Mouse (Mus musculus): ENCODE measurements around the gene Kng1. TPM values are rescaled to one million over a fixed set of nuclear protein-coding genes. Genes with fewer than 3 reads are reported as not detected.
A peak's percentile ranks its signal among the peaks of the same experiment; 100 is the strongest.
"Not testable (repeated sequence)": the region's sequence is repeated elsewhere in the genome, so short reads cannot be mapped to it uniquely, and the experiment has no call there.

Kng1 gene
- total and polyA plus RNA-seq, 3 experiments: not detected

DNA sequence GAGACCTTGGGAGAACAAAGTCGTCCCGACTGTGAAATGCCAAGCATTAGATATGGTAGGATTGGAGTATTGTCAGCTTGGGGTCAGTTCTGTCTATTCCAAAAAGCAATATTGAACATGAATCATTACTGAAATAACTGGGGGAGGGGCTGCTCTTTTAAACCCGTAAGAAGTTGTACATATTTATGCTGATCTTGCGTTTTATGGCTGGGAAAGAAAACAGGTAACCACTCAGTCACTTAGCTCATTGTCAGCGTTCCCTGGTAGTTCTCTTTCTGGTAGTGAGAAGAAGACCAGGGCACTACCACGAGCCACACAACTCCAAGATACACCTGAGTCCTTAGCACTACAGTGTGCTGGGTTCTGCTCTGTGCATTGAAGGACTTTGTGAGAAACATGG lies 19.9 kb downstream of the Kng1 start:
- H3K79me2 ChIP-seq (replicated peaks; ENCODE audit: control insufficient read depth, extremely low read depth, insufficient read depth, poor library complexity, severe bottlenecking); dilution Hi-C loops (cut with MboI; ENCODE audit: extremely low pct_ligation_motif_present, extremely low pct_unique_long_range_greater_than_20kb, low sequenced_read_pairs); H3K9me3 ChIP-seq (replicated peaks; ENCODE audit: low read length); H3K27me3 ChIP-seq (replicated peaks); H3K27ac ChIP-seq (ENCODE audit: insufficient read depth, low read depth); H3K9ac ChIP-seq (ENCODE audit: insufficient read depth, low read depth); in situ Hi-C loops (cut with MboI; ENCODE audit: low pct_ligation_motif_present, low pct_unique_long_range_greater_than_20kb, low sequenced_read_pairs); DNase-seq (ENCODE audit: extremely low read depth); H3K36me3 ChIP-seq (replicated peaks in 1 of 2; ENCODE audit: control insufficient read depth in 1 of 2, insufficient read depth in 1 of 2, low read length in 1 of 2); H3K4me1 ChIP-seq (ENCODE audit: control insufficient read depth in 1 of 2, insufficient read depth in 2 of 2); H3K4me2 ChIP-seq (ENCODE audit: insufficient read depth, low read depth, poor library complexity, severe bottlenecking); H3K4me3 ChIP-seq (replicated peaks in 1 of 3; ENCODE audit: low read depth in 2 of 3, low read length in 2 of 3, poor library complexity in 1 of 3): not testable (repeated sequence)
- peak; percentile 83 for TF ChIP-seq MAFK (IDR thresholded peaks at IDR 0.05; ENCODE audit: insufficient replicate concordance, low read length)

DNA sequence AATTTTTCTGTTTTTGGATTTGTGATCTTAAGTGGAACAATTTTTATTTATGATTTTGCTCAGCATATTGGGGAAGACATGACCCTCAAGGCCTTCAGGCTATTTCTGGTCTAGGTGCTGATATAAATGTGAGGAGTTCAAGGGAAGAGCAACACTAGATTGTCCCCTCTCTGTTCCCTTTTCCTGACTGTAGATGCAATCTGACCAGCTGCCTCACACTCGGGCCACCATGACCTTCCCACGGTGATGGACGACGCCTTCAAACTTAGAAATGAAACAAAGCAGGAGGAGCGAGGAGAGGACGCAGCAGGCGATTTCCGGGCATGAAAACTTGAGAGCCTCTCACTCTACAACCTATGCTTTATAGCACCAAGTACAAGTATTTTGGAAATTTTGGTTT lies 29.5 kb downstream of the Kng1 start:
- H3K27me3 ChIP-seq (replicated peaks); H3K4me1 ChIP-seq (ENCODE audit: control insufficient read depth in 1 of 2, insufficient read depth in 2 of 2); H3K4me3 ChIP-seq (replicated peaks in 1 of 3; ENCODE audit: low read depth in 2 of 3, low read length in 2 of 3, poor library complexity in 1 of 3); H3K9ac ChIP-seq (ENCODE audit: insufficient read depth, low read depth); H3K9me3 ChIP-seq (replicated peaks; ENCODE audit: low read length); H3K27ac ChIP-seq (ENCODE audit: insufficient read depth, low read depth); H3K4me2 ChIP-seq (ENCODE audit: insufficient read depth, low read depth, poor library complexity, severe bottlenecking); H3K36me3 ChIP-seq (replicated peaks in 1 of 2; ENCODE audit: control insufficient read depth in 1 of 2, insufficient read depth in 1 of 2, low read length in 1 of 2); H3K79me2 ChIP-seq (replicated peaks; ENCODE audit: control insufficient read depth, extremely low read depth, insufficient read depth, poor library complexity, severe bottlenecking); dilution Hi-C loops (cut with MboI; ENCODE audit: extremely low pct_ligation_motif_present, extremely low pct_unique_long_range_greater_than_20kb, low sequenced_read_pairs); DNase-seq (ENCODE audit: extremely low read depth); in situ Hi-C loops (cut with MboI; ENCODE audit: low pct_ligation_motif_present, low pct_unique_long_range_greater_than_20kb, low sequenced_read_pairs): not testable (repeated sequence)

DNA sequence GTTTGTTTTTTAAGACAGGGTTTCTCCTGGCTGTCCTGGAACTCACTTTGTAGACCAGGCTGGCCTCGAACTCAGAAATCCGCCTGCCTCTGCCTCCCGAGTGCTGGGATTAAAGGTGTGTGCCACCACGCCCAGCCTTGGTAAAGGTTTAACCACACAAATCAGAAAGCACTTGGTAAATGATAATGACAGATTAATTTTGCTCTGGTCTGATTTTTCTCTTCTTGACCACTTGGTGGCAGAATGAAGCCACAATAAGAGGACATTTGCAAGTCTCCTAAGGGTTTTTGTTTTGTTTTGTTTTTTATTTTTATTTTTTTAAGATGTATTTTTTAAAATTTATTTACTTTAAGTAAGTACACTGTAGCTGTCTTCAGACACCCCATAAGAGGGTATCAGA lies 30.0 kb downstream of the Kng1 start:
- H3K27ac ChIP-seq (ENCODE audit: insufficient read depth, low read depth); dilution Hi-C loops (cut with MboI; ENCODE audit: extremely low pct_ligation_motif_present, extremely low pct_unique_long_range_greater_than_20kb, low sequenced_read_pairs); H3K4me1 ChIP-seq (ENCODE audit: control insufficient read depth in 1 of 2, insufficient read depth in 2 of 2); H3K4me3 ChIP-seq (replicated peaks in 1 of 3; ENCODE audit: low read depth in 2 of 3, low read length in 2 of 3, poor library complexity in 1 of 3); H3K4me2 ChIP-seq (ENCODE audit: insufficient read depth, low read depth, poor library complexity, severe bottlenecking); H3K27me3 ChIP-seq (replicated peaks); H3K79me2 ChIP-seq (replicated peaks; ENCODE audit: control insufficient read depth, extremely low read depth, insufficient read depth, poor library complexity, severe bottlenecking); H3K9ac ChIP-seq (ENCODE audit: insufficient read depth, low read depth); H3K9me3 ChIP-seq (replicated peaks; ENCODE audit: low read length); DNase-seq (ENCODE audit: extremely low read depth); in situ Hi-C loops (cut with MboI; ENCODE audit: low pct_ligation_motif_present, low pct_unique_long_range_greater_than_20kb, low sequenced_read_pairs); H3K36me3 ChIP-seq (replicated peaks in 1 of 2; ENCODE audit: control insufficient read depth in 1 of 2, insufficient read depth in 1 of 2, low read length in 1 of 2): not testable (repeated sequence)
- TF ChIP-seq RAD21 (IDR thresholded peaks at IDR 0.05; ENCODE audit: low read depth, low read length): peak; percentile 86
- peak; percentile 55; the same call in 1 of the 2 replicates for TF ChIP-seq JUND (conservative IDR thresholded peaks at IDR 0.05; ENCODE audit: low read depth, low read length)
- TF ChIP-seq CTCF (conservative IDR thresholded peaks at IDR 0.05 in 1 of 2, IDR thresholded peaks at IDR 0.05 in 1 of 2; ENCODE audit: low read depth in 2 of 2, low read length in 2 of 2): peak in 1 of 2 experiments; percentile 79; a peak in 3 of 4 replicates
- peak; percentile 71 for TF ChIP-seq SMC3 (IDR thresholded peaks at IDR 0.05; ENCODE audit: low read depth, low read length)
- 0 out of 2 replicates have a peak, but pooled peaks have one; percentile 53 for TF ChIP-seq MYC (IDR thresholded peaks at IDR 0.05; ENCODE audit: low read depth, low read length)
- TF ChIP-seq ZC3H11A (IDR thresholded peaks at IDR 0.05; ENCODE audit: low read depth, low read length): peak; percentile 53

DNA sequence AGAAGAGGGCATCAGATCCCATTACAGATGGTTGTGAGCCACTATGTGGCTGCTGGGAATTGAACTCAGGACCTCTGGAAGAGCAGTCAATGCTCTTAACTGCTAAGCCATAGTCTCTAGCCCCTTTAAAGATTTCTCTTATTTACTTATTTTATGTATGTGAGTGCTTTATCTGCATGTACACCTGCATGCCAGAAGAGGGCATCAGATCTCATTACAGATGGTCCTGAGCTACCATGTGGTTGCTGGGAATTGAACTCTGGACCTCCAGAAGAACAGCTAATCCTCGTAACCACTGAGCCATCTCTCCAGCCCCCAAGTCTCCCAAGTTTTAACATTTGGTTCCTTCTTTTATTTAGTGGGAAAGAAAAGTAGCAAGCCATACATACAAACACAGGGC lies 30.8 kb downstream of the Kng1 start:
- DNase-seq (ENCODE audit: extremely low read depth); H3K4me2 ChIP-seq (ENCODE audit: insufficient read depth, low read depth, poor library complexity, severe bottlenecking); H3K36me3 ChIP-seq (replicated peaks in 1 of 2; ENCODE audit: control insufficient read depth in 1 of 2, insufficient read depth in 1 of 2, low read length in 1 of 2); dilution Hi-C loops (cut with MboI; ENCODE audit: extremely low pct_ligation_motif_present, extremely low pct_unique_long_range_greater_than_20kb, low sequenced_read_pairs); H3K4me3 ChIP-seq (replicated peaks in 1 of 3; ENCODE audit: low read depth in 2 of 3, low read length in 2 of 3, poor library complexity in 1 of 3); in situ Hi-C loops (cut with MboI; ENCODE audit: low pct_ligation_motif_present, low pct_unique_long_range_greater_than_20kb, low sequenced_read_pairs); H3K9me3 ChIP-seq (replicated peaks; ENCODE audit: low read length); H3K9ac ChIP-seq (ENCODE audit: insufficient read depth, low read depth); H3K27ac ChIP-seq (ENCODE audit: insufficient read depth, low read depth); H3K79me2 ChIP-seq (replicated peaks; ENCODE audit: control insufficient read depth, extremely low read depth, insufficient read depth, poor library complexity, severe bottlenecking); H3K4me1 ChIP-seq (ENCODE audit: control insufficient read depth in 1 of 2, insufficient read depth in 2 of 2); H3K27me3 ChIP-seq (replicated peaks): not testable (repeated sequence)
- peak in 1 of 2 experiments; percentile 51; a peak in 2 of 4 replicates for TF ChIP-seq CTCF (conservative IDR thresholded peaks at IDR 0.05 in 1 of 2, IDR thresholded peaks at IDR 0.05 in 1 of 2; ENCODE audit: low read depth in 2 of 2, low read length in 2 of 2)
- TF ChIP-seq MYC (IDR thresholded peaks at IDR 0.05; ENCODE audit: low read depth, low read length): peak; percentile 81; the same call in 1 of the 2 replicates
- peak; percentile 44 for TF ChIP-seq SMC3 (IDR thresholded peaks at IDR 0.05; ENCODE audit: low read depth, low read length)
- TF ChIP-seq RAD21 (IDR thresholded peaks at IDR 0.05; ENCODE audit: low read depth, low read length): peak; percentile 31
- TF ChIP-seq MAX (IDR thresholded peaks at IDR 0.05; ENCODE audit: low read length): peak; percentile 31; the same call in 1 of the 2 replicates

DNA sequence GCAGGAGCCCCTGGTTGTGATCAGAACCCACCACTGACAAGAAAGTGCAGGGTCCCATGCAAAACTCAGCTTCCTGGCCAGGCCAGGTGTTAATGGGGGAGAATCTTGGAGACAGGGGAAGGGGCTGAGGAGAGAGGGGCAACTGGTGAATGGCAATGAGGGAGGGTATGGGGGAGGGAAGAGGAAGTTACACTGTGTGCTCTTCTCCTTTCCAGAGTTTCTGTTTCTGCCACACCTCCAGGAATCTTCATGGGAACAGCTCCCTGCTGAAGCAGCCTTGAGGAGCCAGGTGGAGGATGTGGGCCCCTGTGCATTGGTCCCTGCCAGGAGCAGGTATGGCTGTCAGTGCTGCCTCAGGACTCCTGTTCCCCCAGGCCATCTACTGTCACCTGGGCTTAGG lies 33.7 kb downstream of the Kng1 start:
- dilution Hi-C loops (cut with MboI; ENCODE audit: extremely low pct_ligation_motif_present, extremely low pct_unique_long_range_greater_than_20kb, low sequenced_read_pairs); H3K9me3 ChIP-seq (replicated peaks; ENCODE audit: low read length); H3K27ac ChIP-seq (ENCODE audit: insufficient read depth, low read depth); in situ Hi-C loops (cut with MboI; ENCODE audit: low pct_ligation_motif_present, low pct_unique_long_range_greater_than_20kb, low sequenced_read_pairs); H3K36me3 ChIP-seq (replicated peaks in 1 of 2; ENCODE audit: control insufficient read depth in 1 of 2, insufficient read depth in 1 of 2, low read length in 1 of 2); DNase-seq (ENCODE audit: extremely low read depth); H3K79me2 ChIP-seq (replicated peaks; ENCODE audit: control insufficient read depth, extremely low read depth, insufficient read depth, poor library complexity, severe bottlenecking); H3K9ac ChIP-seq (ENCODE audit: insufficient read depth, low read depth); H3K27me3 ChIP-seq (replicated peaks); H3K4me3 ChIP-seq (replicated peaks in 1 of 3; ENCODE audit: low read depth in 2 of 3, low read length in 2 of 3, poor library complexity in 1 of 3); H3K4me2 ChIP-seq (ENCODE audit: insufficient read depth, low read depth, poor library complexity, severe bottlenecking): not testable (repeated sequence)
- peaks cover 4 to 29% of the 10 kb centered on the region in 2 experiments; a peak in 2 of 4 replicates for H3K4me1 ChIP-seq (ENCODE audit: control insufficient read depth in 1 of 2, insufficient read depth in 2 of 2)

Measured in CH12.LX (cell line).